ENCODE assay signal across 21 mouse cellular contexts in the genomic region with DNA sequence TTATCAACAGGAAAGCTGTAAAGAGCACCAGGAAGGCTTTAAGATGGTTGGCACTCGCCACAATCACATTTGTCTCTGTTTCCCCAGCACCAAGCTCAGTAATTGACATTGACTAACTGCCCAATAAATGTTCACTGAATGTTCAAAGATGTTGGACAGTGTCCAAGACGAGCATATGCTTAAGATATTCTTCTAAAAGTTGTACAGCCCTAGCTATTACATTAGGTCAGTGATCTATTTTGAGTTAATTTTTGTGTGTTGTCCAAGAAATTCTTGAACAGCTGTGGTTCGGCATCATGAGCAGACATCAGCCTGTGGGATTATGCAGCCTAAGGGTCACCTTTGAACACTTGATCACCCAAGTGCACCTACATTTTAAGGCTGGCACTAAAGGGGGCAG.
A peak's percentile ranks its signal among the peaks of the same experiment; 100 is the strongest.
DNase-seq lines count a peak whose midpoint lies in the region; ATAC-seq lines count a peak whose summit lies in the region.
"Had no signal": no experiment of that assay in that cellular context is flagged by ENCODE, and none has a peak within 500 bp of the region (broad histone marks: within the 10 kb centered on the region; RNA-seq: fewer than 3 reads in every experiment).

No protein-coding gene starts in this region.

- ATAC-seq in embryonic facial prominence, embryonic 14.5 days (ENCODE audit: low read depth), result no peak
- ATAC-seq in heart, embryonic 13.5 days (ENCODE audit: extremely low read depth, insufficient number of reproducible peaks, low FRiP score, low TSS enrichment), result no peak
- ATAC-seq in lung, embryonic 16.5 days (ENCODE audit: low read depth), result peak; percentile 39; the same call in 1 of the 2 replicates
- no peak for ATAC-seq in stomach, embryonic 15.5 days (ENCODE audit: insufficient read depth, low FRiP score, low read depth)

- H3K4me1 ChIP-seq in embryonic facial prominence, embryonic 14.5 days (ENCODE audit: control insufficient read depth, insufficient read depth, low read length), result peaks cover 3% of the 10 kb centered on the region; the same call in 1 of the 2 replicates
- peaks cover 3% of the 10 kb centered on the region; the same call in 1 of the 2 replicates for H3K4me1 ChIP-seq in embryonic facial prominence, embryonic 10.5 days
- peaks cover 26% of the 10 kb centered on the region for H3K4me1 ChIP-seq in heart, embryonic 13.5 days
- H3K4me1 ChIP-seq in lung, embryonic 16.5 days (replicated peaks; ENCODE audit: control insufficient read depth, insufficient read depth, low read length), result peaks cover 17% of the 10 kb centered on the region
- H3K4me1 ChIP-seq in stomach, embryonic 15.5 days, result peaks cover 10% of the 10 kb centered on the region; the same call in 1 of the 2 replicates
- H3K4me1 ChIP-seq: hindbrain, embryonic 13.5 days; neural tube, embryonic 15.5 days had no signal

- H3K36me3 ChIP-seq in embryonic facial prominence, embryonic 14.5 days (ENCODE audit: control insufficient read depth, insufficient read depth, low read length), result 0 out of 2 replicates have a peak, but pooled peaks cover 3% of the 10 kb centered on the region
- H3K36me3 ChIP-seq in embryonic facial prominence, embryonic 10.5 days (replicated peaks), result peaks cover 34% of the 10 kb centered on the region
- peaks cover 18% of the 10 kb centered on the region; the same call in 1 of the 2 replicates for H3K36me3 ChIP-seq in heart, embryonic 13.5 days
- H3K36me3 ChIP-seq in lung, embryonic 16.5 days (ENCODE audit: control insufficient read depth, insufficient read depth, low read length), result no peaks in the 10 kb centered on the region
- H3K36me3 ChIP-seq in stomach, embryonic 15.5 days, result no peaks in the 10 kb centered on the region
- H3K36me3 ChIP-seq: hindbrain, embryonic 13.5 days; lung, embryonic 15.5 days; neural tube, embryonic 15.5 days had no signal

- no peak overlapping the region for H3K27ac ChIP-seq in embryonic facial prominence, embryonic 14.5 days (replicated peaks; ENCODE audit: low read depth, low read length)
- H3K27ac ChIP-seq in embryonic facial prominence, embryonic 10.5 days (replicated peaks), result no peak overlapping the region
- peak overlapping the region; percentile 43 for H3K27ac ChIP-seq in heart, embryonic 13.5 days (replicated peaks)
- H3K27ac ChIP-seq in lung, embryonic 16.5 days (ENCODE audit: low read length), result no peak overlapping the region
- H3K27ac ChIP-seq in stomach, embryonic 15.5 days, result peak overlapping the region; percentile 62
- H3K27ac ChIP-seq: hindbrain, embryonic 13.5 days; layer of hippocampus, adult 2 months; left cerebral cortex, adult 2 months; lung, embryonic 15.5 days; neural tube, embryonic 15.5 days had no signal

- DNase-seq in embryonic facial prominence, embryonic 14.5 days (ENCODE audit: low spot score), result peak; percentile 89
- no peak for DNase-seq in embryonic facial prominence, embryonic 10.5 days (ENCODE audit: low spot score)
- no peak for DNase-seq in heart, postnatal 25 days (ENCODE audit: low spot score)
- DNase-seq in lung, postnatal 14 days, result no peak
- DNase-seq in layer of hippocampus, adult 8-10 months (ENCODE audit: low spot score in 2 of 2), result no peak
- DNase-seq: adrenal gland, postnatal 36 days; cerebellum, postnatal 10 days; gastrocnemius, postnatal 36 days; kidney, adult 2 months; liver; retina, postnatal 1 day; thymus, postnatal 4 days had no signal

- H3K27me3 ChIP-seq in embryonic facial prominence, embryonic 14.5 days (replicated peaks; ENCODE audit: control insufficient read depth, insufficient read depth, low read length), result no peaks in the 10 kb centered on the region
- H3K27me3 ChIP-seq in embryonic facial prominence, embryonic 10.5 days (replicated peaks; ENCODE audit: low read depth, poor library complexity, severe bottlenecking), result no peaks in the 10 kb centered on the region
- H3K27me3 ChIP-seq in heart, embryonic 13.5 days (replicated peaks), result no peaks in the 10 kb centered on the region
- no peaks in the 10 kb centered on the region for H3K27me3 ChIP-seq in lung, embryonic 16.5 days (ENCODE audit: control insufficient read depth, insufficient read depth, low read depth, low read length)
- no peaks in the 10 kb centered on the region for H3K27me3 ChIP-seq in stomach, embryonic 15.5 days (replicated peaks)
- H3K27me3 ChIP-seq: hindbrain, embryonic 13.5 days; lung, embryonic 15.5 days; neural tube, embryonic 15.5 days had no signal

- intact Hi-C loops in heart, postnatal 25 days (cut with DNase I), result no loop called here

- H3K4me3 ChIP-seq in embryonic facial prominence, embryonic 14.5 days (ENCODE audit: low read depth, low read length), result no peak overlapping the region
- no peak overlapping the region for H3K4me3 ChIP-seq in embryonic facial prominence, embryonic 10.5 days
- no peak overlapping the region for H3K4me3 ChIP-seq in heart, embryonic 13.5 days
- H3K4me3 ChIP-seq in lung, embryonic 16.5 days (ENCODE audit: low read length), result no peak overlapping the region
- no peak overlapping the region for H3K4me3 ChIP-seq in stomach, embryonic 15.5 days (replicated peaks)
- H3K4me3 ChIP-seq: erythroblast, embryonic 14.5 days; hindbrain, embryonic 13.5 days; layer of hippocampus, adult 2 months; left cerebral cortex, adult 2 months; lung, embryonic 15.5 days; neural tube, embryonic 15.5 days had no signal

- no peak overlapping the region for H3K4me2 ChIP-seq in embryonic facial prominence, embryonic 14.5 days (ENCODE audit: low read depth, low read length)
- H3K4me2 ChIP-seq in heart, embryonic 13.5 days, result no peak overlapping the region
- H3K4me2 ChIP-seq in lung, embryonic 16.5 days (ENCODE audit: low read depth, low read length), result no peak overlapping the region
- H3K4me2 ChIP-seq in stomach, embryonic 15.5 days, result no peak overlapping the region
- H3K4me2 ChIP-seq: hindbrain, embryonic 13.5 days; lung, embryonic 15.5 days; neural tube, embryonic 15.5 days had no signal

- no peaks in the 10 kb centered on the region for H3K9me3 ChIP-seq in embryonic facial prominence, embryonic 14.5 days (ENCODE audit: control insufficient read depth, low read length)
- H3K9me3 ChIP-seq in embryonic facial prominence, embryonic 10.5 days, result no peaks in the 10 kb centered on the region
- H3K9me3 ChIP-seq in heart, embryonic 13.5 days, result no peaks in the 10 kb centered on the region
- no peaks in the 10 kb centered on the region for H3K9me3 ChIP-seq in lung, embryonic 16.5 days (ENCODE audit: control insufficient read depth, low read length)
- no peaks in the 10 kb centered on the region for H3K9me3 ChIP-seq in stomach, embryonic 15.5 days
- H3K9me3 ChIP-seq: hindbrain, embryonic 13.5 days; lung, embryonic 15.5 days; neural tube, embryonic 15.5 days had no signal

- WGBS in embryonic facial prominence, embryonic 14.5 days, result 37% methylated on average over 3 of the region's 3 CpGs
- 88% methylated on average over 3 of the region's 3 CpGs for WGBS in embryonic facial prominence, embryonic 10.5 days
- 42% methylated on average over 3 of the region's 3 CpGs for WGBS in heart, embryonic 13.5 days
- WGBS in lung, embryonic 16.5 days, result 36% methylated on average over 3 of the region's 3 CpGs
- WGBS in stomach, embryonic 15.5 days, result 32% methylated on average over 3 of the region's 3 CpGs

- H3K9ac ChIP-seq in embryonic facial prominence, embryonic 14.5 days (ENCODE audit: low read depth, low read length), result no peak overlapping the region
- H3K9ac ChIP-seq in heart, embryonic 13.5 days, result no peak overlapping the region
- H3K9ac ChIP-seq in lung, embryonic 16.5 days (ENCODE audit: low read length), result no peak overlapping the region
- H3K9ac ChIP-seq in stomach, embryonic 15.5 days, result no peak overlapping the region
- H3K9ac ChIP-seq: hindbrain, embryonic 13.5 days; lung, embryonic 15.5 days; neural tube, embryonic 15.5 days had no signal

Comparison
In these comparisons a context has a peak if more than half of its experiments do, and no peak if none do; other contexts are left out.
1. H3K27ac ChIP-seq: peak in heart, embryonic 13.5 days (single experiment) and stomach, embryonic 15.5 days (single experiment); none in embryonic facial prominence, embryonic 14.5 days (single experiment), embryonic facial prominence, embryonic 10.5 days (single experiment) and lung, embryonic 16.5 days (single experiment).